Mouse (Mus musculus): ENCODE results near the gene Cs. TPM values are rescaled to one million over a fixed set of nuclear protein-coding genes. Genes with fewer than 3 reads are reported as not detected.
A peak's percentile ranks its signal among the peaks of the same experiment; 100 is the strongest.
"Not testable (repeated sequence)": the region's sequence is repeated elsewhere in the genome, so short reads cannot be mapped to it uniquely, and the experiment has no call there.

Gene Cs
- polyA plus RNA-seq, 1 experiment from 2014 or later = 149 TPM

DNA sequence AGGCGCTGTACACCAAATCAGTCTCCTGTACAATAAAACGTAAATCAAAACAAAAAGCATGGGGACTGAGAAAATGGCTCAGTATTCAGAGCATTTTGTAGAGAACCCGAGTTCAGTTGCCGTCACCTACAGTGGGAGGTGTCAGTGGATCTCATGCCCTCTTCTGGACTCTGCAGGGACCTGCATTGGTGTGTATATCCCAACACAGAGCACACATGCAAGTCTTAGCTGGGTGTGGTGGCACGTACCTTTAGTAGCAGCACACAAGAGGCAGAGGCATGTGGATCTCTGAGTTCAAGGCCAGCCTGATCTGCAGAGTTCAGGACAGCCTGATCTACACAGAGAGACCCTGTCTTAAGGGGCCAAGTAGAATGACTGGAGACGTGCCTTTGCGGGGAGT, 27.9 kb upstream of the Cs start:
- Histone ChIP-seq H3K27me3 (no peaks in the 10 kb centered on the region), H3K4me2 (no peak overlapping the region), H3K9me3 (replicated peaks) (no peaks in the 10 kb centered on the region), H3K36me3 (peaks cover 59% of the 10 kb centered on the region), H3K9ac (no peak overlapping the region), H3K4me1 (replicated peaks) (peaks cover 7% of the 10 kb centered on the region), H3K4me3 (replicated peaks) (no peak overlapping the region), H3K27ac (no peak overlapping the region)
- WGBS (ENCODE audit: insufficient replicate concordance) = 84% methylated on average over 7 of the region's 7 CpGs
- no peak for DNase-seq
- ATAC-seq (ENCODE audit: low read depth) = no peak

DNA sequence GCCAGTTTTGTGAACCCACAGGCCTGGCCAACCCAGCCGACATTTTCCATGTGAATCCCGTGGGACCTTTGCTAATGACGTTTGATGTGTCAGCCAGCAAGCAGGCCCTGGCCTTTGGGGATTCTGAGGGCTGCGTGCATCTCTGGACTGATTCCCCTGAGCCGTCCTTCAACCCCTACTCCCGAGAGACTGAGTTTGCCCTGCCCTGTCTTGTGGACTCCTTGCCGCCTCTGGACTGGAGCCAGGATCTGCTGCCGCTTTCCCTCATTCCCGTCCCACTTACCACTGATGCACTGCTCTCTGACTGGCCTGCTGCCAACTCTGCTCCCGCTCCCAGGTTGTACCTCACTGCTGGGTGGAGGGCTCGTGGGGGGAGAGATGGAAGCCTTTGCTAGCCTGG, 27.4 kb upstream of the Cs start:
- Histone ChIP-seq H3K9ac (no peak overlapping the region), H3K27me3 (no peaks in the 10 kb centered on the region), H3K9me3 (replicated peaks) (no peaks in the 10 kb centered on the region), H3K27ac (no peak overlapping the region), H3K4me1 (replicated peaks) (peaks cover 5% of the 10 kb centered on the region), H3K4me3 (replicated peaks) (no peak overlapping the region), H3K36me3 (peaks cover 64% of the 10 kb centered on the region), H3K4me2 (no peak overlapping the region)
- DNase-seq (no peak), ATAC-seq (ENCODE audit: low read depth) (no peak)
- 78% methylated on average over 11 of the region's 11 CpGs for WGBS (ENCODE audit: insufficient replicate concordance)

DNA sequence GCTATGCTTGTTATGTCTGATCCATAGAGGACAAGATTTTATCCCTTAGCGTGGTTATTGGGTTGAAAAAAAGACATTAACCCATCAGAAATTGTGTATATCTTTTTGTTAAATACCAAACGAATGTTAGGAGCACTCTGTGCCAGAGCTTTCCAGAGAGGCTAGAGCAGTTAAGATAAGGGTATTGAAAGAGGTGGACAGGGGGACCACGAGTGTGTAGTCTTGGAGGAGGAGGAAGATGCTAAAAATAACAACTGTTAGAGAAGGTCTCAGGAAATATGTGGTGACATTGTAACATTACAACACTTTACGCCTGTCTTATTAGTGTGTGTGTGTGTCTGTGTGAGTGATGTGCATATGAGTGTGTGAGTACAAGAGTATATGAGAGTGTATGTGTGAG, 26.6 kb upstream of the Cs start:
- no peak; the same call in 1 of the 2 replicates for ATAC-seq (ENCODE audit: low read depth)
- no peak overlapping the region for H3K4me3 ChIP-seq (replicated peaks)
- no peaks in the 10 kb centered on the region for H3K27me3 ChIP-seq
- H3K9ac ChIP-seq = no peak overlapping the region
- H3K9me3 ChIP-seq (replicated peaks) = no peaks in the 10 kb centered on the region
- 49% methylated on average over 4 of the region's 4 CpGs for WGBS (ENCODE audit: insufficient replicate concordance)
- peaks cover 8% of the 10 kb centered on the region for H3K4me1 ChIP-seq (replicated peaks)
- H3K4me2 ChIP-seq = no peak overlapping the region
- no peak for DNase-seq
- peaks cover 68% of the 10 kb centered on the region for H3K36me3 ChIP-seq
- no peak overlapping the region for H3K27ac ChIP-seq

DNA sequence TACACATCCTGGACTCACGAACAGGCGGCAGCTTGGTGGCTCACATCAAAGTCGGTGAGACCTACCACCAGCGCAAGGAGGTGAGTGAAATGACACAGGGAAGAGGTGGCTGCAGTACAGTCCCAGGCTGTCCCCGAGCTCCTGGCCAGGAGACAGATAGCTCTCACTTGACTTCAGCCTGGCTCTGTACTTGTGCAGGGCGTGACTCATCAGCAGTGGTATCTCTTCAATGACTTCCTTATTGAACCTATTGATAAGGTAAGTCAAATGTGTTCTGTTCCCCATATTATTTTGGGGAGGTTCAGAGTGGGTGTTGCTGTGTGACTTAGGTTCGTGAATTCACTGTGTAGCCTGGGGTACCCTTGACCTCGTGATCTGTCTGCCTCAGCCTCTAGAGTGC, 22.0 kb upstream of the Cs start:
- Histone ChIP-seq H3K36me3 (peaks cover 84% of the 10 kb centered on the region), H3K4me1 (replicated peaks) (peaks cover 8% of the 10 kb centered on the region), H3K9ac (no peak overlapping the region)

DNA sequence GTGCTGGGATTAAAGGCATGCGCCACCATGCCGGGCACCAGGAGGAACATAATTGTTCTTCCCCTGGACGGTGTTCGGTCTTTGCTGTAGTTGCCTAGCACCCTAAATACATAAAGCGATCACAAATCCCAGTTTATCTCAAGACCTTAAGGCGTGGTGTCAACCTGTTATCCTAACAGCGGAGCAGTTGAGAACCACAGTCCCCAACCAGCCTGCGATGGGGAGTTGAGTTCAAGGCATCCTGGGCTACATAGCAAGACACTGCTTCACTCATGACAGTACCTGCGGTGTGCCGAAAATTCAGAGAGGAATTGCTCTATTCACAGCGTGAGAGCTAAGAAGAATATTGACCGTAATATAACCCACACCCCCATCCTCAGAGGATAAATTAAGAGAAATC, 15.9 kb upstream of the Cs start:
- no peak for ATAC-seq (ENCODE audit: low read depth)
- Histone ChIP-seq H3K4me1 (replicated peaks) (peaks cover 24% of the 10 kb centered on the region), H3K4me2 (peak overlapping the region; percentile 86), H3K27ac (peak overlapping the region; percentile 6; the same call in 1 of the 2 replicates), H3K4me3 (replicated peaks) (peak overlapping the region; percentile 87), H3K36me3 (peaks cover 54% of the 10 kb centered on the region), H3K9ac (peak overlapping the region; percentile 63), H3K9me3 (replicated peaks) (no peaks in the 10 kb centered on the region), H3K27me3 (no peaks in the 10 kb centered on the region)
- no peak for DNase-seq
- 52% methylated on average over 12 of the region's 12 CpGs for whole genome bisulfite sequencing (ENCODE audit: insufficient replicate concordance)

More for the DNA sequence above, 22.0 kb upstream of the Cs start:
- H3K27me3 ChIP-seq = no peaks in the 10 kb centered on the region
- no peak overlapping the region for H3K27ac ChIP-seq
- H3K9me3 ChIP-seq (replicated peaks) = no peaks in the 10 kb centered on the region
- peak; percentile 52; the same call in 1 of the 2 replicates for ATAC-seq (ENCODE audit: low read depth)
- H3K4me2 ChIP-seq = no peak overlapping the region
- 71% methylated on average over 8 of the region's 8 CpGs for WGBS (ENCODE audit: insufficient replicate concordance)
- no peak overlapping the region for H3K4me3 ChIP-seq (replicated peaks)
- DNase-seq = no peak

DNA sequence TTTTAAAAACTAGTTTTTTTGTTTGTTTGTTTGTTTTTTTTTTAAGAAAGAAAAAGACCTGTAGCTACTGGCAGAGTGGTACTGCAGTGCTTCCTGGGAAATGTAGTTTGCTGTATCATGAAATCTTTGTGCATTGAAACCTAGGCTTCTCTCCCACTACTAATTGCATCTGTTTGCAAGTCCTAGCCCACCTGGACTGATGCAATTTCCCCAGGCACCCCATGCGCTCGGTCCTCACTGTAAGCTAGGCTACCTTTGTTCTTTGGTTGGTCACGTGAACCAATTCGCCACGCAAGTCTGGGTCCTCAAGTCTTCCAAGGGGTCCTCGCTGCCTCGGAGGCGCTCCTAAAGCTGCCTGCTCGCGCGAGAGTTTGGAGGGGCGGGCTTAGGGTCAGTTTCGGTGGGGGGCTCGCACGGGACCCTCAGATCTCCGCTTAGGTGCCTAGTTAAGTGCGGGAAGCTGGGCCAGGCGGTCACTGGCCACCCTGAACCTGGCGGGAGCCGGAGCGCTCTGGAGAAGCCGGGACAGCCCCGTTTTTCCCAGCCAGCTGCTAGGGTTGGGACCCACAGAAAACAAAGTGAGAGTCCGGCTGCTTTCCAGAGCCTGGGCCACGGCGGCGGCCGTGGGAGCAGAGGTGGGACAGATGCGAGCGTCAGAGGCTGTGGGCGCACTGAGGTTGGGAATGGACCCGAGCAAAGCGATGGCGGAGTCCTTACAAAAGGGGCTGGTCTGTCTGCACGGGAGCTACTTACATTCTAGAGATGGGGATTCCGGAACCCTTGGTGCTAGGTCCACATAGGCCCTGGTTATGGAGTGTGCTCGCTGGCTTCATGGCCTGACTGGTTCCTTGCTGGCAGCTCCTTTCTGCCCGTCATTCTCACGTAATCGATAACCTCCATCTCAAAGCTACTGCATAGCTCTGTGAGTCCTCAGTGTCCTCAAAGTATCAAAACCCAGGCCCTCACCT, 15.1 kb upstream of the Cs start, which contains the start of gene Cnpy2:
Gene Cnpy2, plus strand, starts transcription at position 319 of the 968 bp plus-strand sequence.
- under 1% methylated on average over 40 of the region's 40 CpGs for WGBS (ENCODE audit: insufficient replicate concordance)
- DNase-seq = peak; percentile 73
- H3K9me3 ChIP-seq (replicated peaks) = no peaks in the 10 kb centered on the region
- peak within 1 kb of the TSS; percentile 92 for H3K9ac ChIP-seq
- no peaks in the 10 kb centered on the region for H3K27me3 ChIP-seq
- ATAC-seq (ENCODE audit: low read depth) = peak; percentile 76
- H3K4me3 ChIP-seq (replicated peaks) = peak within 1 kb of the TSS; percentile 87
- H3K4me2 ChIP-seq = peak within 1 kb of the TSS; percentile 86
- peak within 1 kb of the TSS; percentile 89 for H3K27ac ChIP-seq
- H3K36me3 ChIP-seq = peaks cover 55% of the 10 kb centered on the region
- H3K4me1 ChIP-seq (replicated peaks) = peaks cover 24% of the 10 kb centered on the region

DNA sequence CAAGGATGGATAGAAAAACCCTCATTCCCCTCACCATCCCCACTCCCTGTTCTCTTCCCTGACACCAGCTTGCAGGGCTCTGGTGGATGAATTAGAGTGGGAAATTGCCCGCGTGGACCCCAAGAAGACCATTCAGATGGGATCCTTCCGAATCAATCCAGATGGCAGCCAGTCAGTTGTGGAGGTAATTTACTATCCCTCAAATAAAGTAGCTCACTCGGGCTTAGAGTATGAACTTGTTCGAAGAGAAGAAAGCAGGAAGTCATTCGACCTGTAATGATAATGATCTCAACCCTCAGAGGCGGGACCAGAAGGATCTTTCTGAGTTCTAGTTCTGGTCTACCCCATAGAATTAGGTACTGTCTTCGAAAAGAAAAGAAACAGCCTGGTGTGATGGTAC, 14.0 kb upstream of the Cs start:
- Histone ChIP-seq H3K4me2 (peak overlapping the region; percentile 86), H3K9ac (peak overlapping the region; percentile 92), H3K9me3 (replicated peaks) (no peaks in the 10 kb centered on the region), H3K4me1 (replicated peaks) (peaks cover 24% of the 10 kb centered on the region), H3K36me3 (peaks cover 53% of the 10 kb centered on the region), H3K27me3 (no peaks in the 10 kb centered on the region), H3K27ac (peak overlapping the region; percentile 89), H3K4me3 (replicated peaks) (peak overlapping the region; percentile 87)
- WGBS (ENCODE audit: insufficient replicate concordance) = 49% methylated on average over 8 of the region's 8 CpGs
- ATAC-seq (ENCODE audit: low read depth) (no peak), DNase-seq (no peak)

DNA sequence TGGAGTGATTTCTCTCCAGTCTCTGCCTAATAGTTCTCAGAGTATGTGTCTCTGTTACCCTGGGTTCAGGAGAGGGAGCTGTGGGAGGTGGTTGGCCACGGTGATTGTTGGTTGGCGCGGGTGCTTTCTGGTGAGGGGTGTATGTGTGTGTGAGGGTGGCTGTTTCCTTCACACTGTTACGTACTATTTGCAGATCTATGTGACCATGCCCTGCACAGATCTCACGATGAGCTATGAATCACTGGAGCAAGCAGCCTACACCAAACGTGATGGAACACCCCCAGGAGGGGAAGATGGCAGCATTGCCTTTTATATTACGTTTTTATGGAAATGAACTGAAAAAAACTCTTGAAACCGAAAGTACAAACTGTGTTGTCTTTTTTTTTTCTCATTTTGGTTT, 10.7 kb upstream of the Cs start:
- Histone ChIP-seq H3K9ac (no peak overlapping the region), H3K27me3 (no peaks in the 10 kb centered on the region), H3K4me2 (no peak overlapping the region), H3K4me3 (replicated peaks) (no peak overlapping the region), H3K27ac (no peak overlapping the region), H3K9me3 (replicated peaks) (no peaks in the 10 kb centered on the region), H3K36me3 (peaks cover 34% of the 10 kb centered on the region), H3K4me1 (replicated peaks) (peaks cover 24% of the 10 kb centered on the region)
- DNase-seq (no peak), ATAC-seq (ENCODE audit: low read depth) (no peak)
- 86% methylated on average over 8 of the region's 8 CpGs for WGBS (ENCODE audit: insufficient replicate concordance)

DNA sequence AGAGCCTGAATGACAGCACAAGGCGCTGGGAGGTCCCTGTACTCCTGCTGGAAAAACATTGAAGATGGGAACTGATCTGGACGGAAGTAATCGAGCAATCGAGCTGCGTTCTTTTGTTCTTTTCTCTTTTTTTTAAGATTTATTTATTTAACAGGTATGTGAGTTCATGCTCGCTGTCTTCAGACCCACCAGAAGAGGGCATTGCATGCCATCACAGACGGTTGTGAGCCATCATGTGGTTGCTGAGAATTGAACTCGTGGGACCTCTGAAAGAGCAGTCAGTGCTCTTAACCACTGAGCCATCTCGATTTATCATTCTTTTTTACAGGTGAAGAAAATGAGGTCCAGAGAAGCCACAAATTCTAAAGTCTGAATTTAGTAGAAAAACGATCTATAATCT, 9.9 kb upstream of the Cs start:
- DNase-seq = no peak
- no peaks in the 10 kb centered on the region for H3K9me3 ChIP-seq (replicated peaks)
- H3K36me3 ChIP-seq = peaks cover 34% of the 10 kb centered on the region
- no peak overlapping the region for H3K27ac ChIP-seq
- no peak overlapping the region for H3K4me2 ChIP-seq
- no peak overlapping the region for H3K4me3 ChIP-seq (replicated peaks)
- peaks cover 25% of the 10 kb centered on the region for H3K4me1 ChIP-seq (replicated peaks)
- no peak overlapping the region for H3K9ac ChIP-seq
- H3K27me3 ChIP-seq = no peaks in the 10 kb centered on the region
- ATAC-seq (ENCODE audit: low read depth) = no peak
- WGBS (ENCODE audit: insufficient replicate concordance) = 74% methylated on average over 10 of the region's 10 CpGs

DNA sequence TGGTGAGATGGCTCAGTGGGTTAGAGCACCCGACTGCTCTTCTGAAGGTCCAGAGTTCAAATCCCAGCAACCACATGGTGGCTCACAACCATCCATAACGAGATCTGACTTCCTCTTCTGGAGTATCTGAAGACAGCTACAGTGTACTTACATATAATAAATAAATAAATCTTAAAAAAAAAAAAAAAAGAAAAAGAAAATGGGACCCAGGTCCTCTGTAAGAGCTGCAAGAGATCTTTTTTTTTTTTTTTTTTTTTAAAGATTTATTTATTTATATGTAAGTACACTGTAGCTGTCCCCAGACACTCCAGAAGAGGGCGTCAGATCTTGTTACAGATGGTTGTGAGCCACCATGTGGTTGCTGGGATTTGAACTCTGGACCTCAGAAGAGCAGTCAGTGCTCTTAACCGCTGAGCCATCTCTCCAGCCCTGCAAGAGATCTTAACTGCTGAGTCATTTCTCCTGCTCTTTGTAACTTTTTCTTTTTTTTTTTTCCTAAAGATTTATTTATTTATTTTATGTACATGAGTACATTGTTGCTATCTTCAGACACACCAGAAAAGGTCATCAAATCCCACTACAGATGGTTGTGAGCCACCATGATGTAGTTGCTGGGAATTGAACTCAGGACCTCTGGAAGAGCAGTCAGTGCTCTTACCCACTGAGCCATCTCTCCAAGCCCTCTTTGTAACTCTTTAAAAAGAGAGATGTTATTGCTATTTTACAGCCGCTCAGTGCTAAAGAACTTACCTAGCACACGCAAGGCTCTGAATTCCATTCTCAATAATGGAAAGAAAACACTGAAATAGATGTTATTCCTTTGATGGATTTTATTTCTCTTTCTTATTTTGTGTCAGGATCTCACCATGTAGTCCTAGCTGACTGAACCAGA, 4.9 kb upstream of the Cs start:
- peaks cover 43% of the 10 kb centered on the region for H3K4me1 ChIP-seq (replicated peaks)
- peaks cover 12% of the 10 kb centered on the region for H3K36me3 ChIP-seq
- not testable (repeated sequence) for H3K27ac ChIP-seq; DNase-seq; H3K9me3 ChIP-seq (replicated peaks); ATAC-seq (ENCODE audit: low read depth); H3K4me2 ChIP-seq; H3K4me3 ChIP-seq (replicated peaks); H3K9ac ChIP-seq; H3K27me3 ChIP-seq
- WGBS (ENCODE audit: insufficient replicate concordance) = 62% methylated on average over 6 of the region's 6 CpGs

DNA sequence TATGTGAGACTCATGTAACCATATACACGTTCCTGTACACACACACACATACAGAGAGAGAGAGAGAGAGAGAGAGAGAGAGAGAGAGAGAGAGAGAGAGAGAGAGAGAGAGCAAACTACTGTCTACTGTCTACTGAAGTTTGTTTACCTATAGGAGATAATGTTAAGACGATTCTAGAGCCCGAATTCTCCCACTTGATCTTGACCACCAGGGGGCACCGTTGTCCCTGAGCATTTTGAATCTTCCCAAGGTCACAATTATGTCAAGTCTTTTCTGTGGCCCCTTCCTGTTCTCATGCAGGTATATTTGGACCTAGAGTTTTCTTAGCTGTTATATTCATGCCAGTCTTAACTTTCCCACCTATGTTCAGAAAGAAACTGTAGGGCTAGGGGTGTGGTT, 2.0 kb upstream of the Cs start:
- H3K4me2 ChIP-seq = peak overlapping the region; percentile 87
- no peak overlapping the region for H3K4me3 ChIP-seq (replicated peaks)
- peaks cover 7% of the 10 kb centered on the region for H3K36me3 ChIP-seq
- peak; percentile 79 for DNase-seq
- peak overlapping the region; percentile 98 for H3K27ac ChIP-seq
- WGBS (ENCODE audit: insufficient replicate concordance) = 2% methylated on average over 4 of the region's 4 CpGs
- no peaks in the 10 kb centered on the region for H3K9me3 ChIP-seq (replicated peaks)
- ATAC-seq (ENCODE audit: low read depth) = no peak
- H3K4me1 ChIP-seq (replicated peaks) = peaks cover 69% of the 10 kb centered on the region
- H3K27me3 ChIP-seq = no peaks in the 10 kb centered on the region
- peak overlapping the region; percentile 75 for H3K9ac ChIP-seq

Data from liver, embryonic 13.5 days (tissue).